ENCODE assay signal across 20 mouse cellular contexts in the genomic region with DNA sequence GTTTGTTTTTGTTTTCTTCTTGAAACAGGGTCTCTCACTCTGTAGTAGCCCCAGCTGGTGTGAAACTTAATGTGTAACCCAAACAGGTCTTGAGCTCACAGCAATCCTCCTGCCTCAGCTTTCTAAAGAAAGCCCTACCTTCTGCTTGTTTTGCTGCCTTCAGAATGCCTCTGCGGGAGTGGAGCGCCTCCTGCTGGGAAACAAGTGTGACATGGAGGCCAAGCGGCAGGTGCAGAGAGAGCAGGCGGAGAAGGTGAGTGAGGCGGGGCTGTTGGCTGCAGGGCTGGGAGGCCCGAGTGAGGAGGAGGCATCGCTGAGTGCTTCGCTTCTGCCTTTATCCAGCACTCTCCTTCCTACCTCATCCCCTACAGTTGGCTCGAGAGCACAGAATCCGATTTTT. TPM values are rescaled to one million over a fixed set of nuclear protein-coding genes. Genes with fewer than 3 reads are reported as not detected.
DNase-seq lines count a peak whose midpoint lies in the region; ATAC-seq and TF ChIP-seq lines count a peak whose summit lies in the region.
"Had no signal": no experiment of that assay in that cellular context is flagged by ENCODE, and none has a peak within 500 bp of the region (broad histone marks: within the 10 kb centered on the region; RNA-seq: fewer than 3 reads in every experiment).

No protein-coding gene starts in this region.

- no peak overlapping the region for H3K4me2 ChIP-seq in liver, embryonic 14.5 days (ENCODE audit: low read depth)
- H3K4me2 ChIP-seq in liver, embryonic 11.5 days, result no peak overlapping the region
- no peak overlapping the region for H3K4me2 ChIP-seq in stomach, postnatal 0 days (replicated peaks; ENCODE audit: low read depth)
- H3K4me2 ChIP-seq in forebrain, embryonic 12.5 days, result no peak overlapping the region
- H3K4me2 ChIP-seq: embryonic facial prominence, embryonic 12.5 days; hindbrain, embryonic 13.5 days; intestine, embryonic 15.5 days had no signal

- no peak for TF ChIP-seq POLR2A in ES-Bruce4 (IDR thresholded peaks at IDR 0.05; ENCODE audit: insufficient read depth, low read length)

- H3K4me1 ChIP-seq in liver, embryonic 14.5 days (replicated peaks; ENCODE audit: control insufficient read depth in 2 of 2, insufficient read depth in 2 of 2, low read length in 1 of 2), result peaks cover 0 to 15% of the 10 kb centered on the region in 2 experiments; a peak in 3 of 4 replicates
- H3K4me1 ChIP-seq in liver, embryonic 11.5 days (replicated peaks; ENCODE audit: control insufficient read depth, insufficient read depth, low read length), result peaks cover 21% of the 10 kb centered on the region
- H3K4me1 ChIP-seq in ES-Bruce4 (ENCODE audit: control insufficient read depth, insufficient read depth, low read length) (peaks cover 6% of the 10 kb centered on the region), ES-E14 (ENCODE audit: control insufficient read depth in 2 of 2, insufficient read depth in 2 of 2, low read length in 2 of 2, poor library complexity in 1 of 2) (peaks cover 7 to 17% of the 10 kb centered on the region in 2 experiments)
- H3K4me1 ChIP-seq in stomach, postnatal 0 days (replicated peaks; ENCODE audit: control insufficient read depth, insufficient read depth), result no peaks in the 10 kb centered on the region
- peaks cover 18% of the 10 kb centered on the region for H3K4me1 ChIP-seq in forebrain, embryonic 12.5 days

- TF ChIP-seq CTCF in liver, embryonic 14.5 days (IDR thresholded peaks at IDR 0.05; ENCODE audit: low read depth), result peak; percentile 53
- peak; percentile 90 for TF ChIP-seq CTCF in ES-Bruce4 (IDR thresholded peaks at IDR 0.05; ENCODE audit: low read depth, low read length)
- peak; percentile 34; the same call in 1 of the 2 replicates for TF ChIP-seq CTCF in stomach, postnatal 0 days (IDR thresholded peaks at IDR 0.05; ENCODE audit: low read depth)

- H3K27me3 ChIP-seq in liver, embryonic 14.5 days (ENCODE audit: control insufficient read depth, insufficient read depth, low read length), result no peaks in the 10 kb centered on the region
- no peaks in the 10 kb centered on the region for H3K27me3 ChIP-seq in liver, embryonic 11.5 days (replicated peaks; ENCODE audit: control insufficient read depth, insufficient read depth, low read length)
- H3K27me3 ChIP-seq in ES-Bruce4 (ENCODE audit: control insufficient read depth, insufficient read depth, low read length, poor library complexity, severe bottlenecking), result no peaks in the 10 kb centered on the region
- no peaks in the 10 kb centered on the region for H3K27me3 ChIP-seq in stomach, postnatal 0 days (ENCODE audit: control insufficient read depth, insufficient read depth, low read length)
- no peaks in the 10 kb centered on the region for H3K27me3 ChIP-seq in forebrain, embryonic 12.5 days
- H3K27me3 ChIP-seq: embryonic facial prominence, embryonic 12.5 days; hindbrain, embryonic 13.5 days; intestine, embryonic 15.5 days; Patski had no signal

- H3K4me3 ChIP-seq in liver, embryonic 14.5 days (ENCODE audit: insufficient read depth in 1 of 2, low read depth in 2 of 2, low read length in 2 of 2), result no peak overlapping the region
- no peak overlapping the region for H3K4me3 ChIP-seq in liver, embryonic 11.5 days (ENCODE audit: low read depth, low read length)
- H3K4me3 ChIP-seq in ES-Bruce4 (ENCODE audit: low read depth, low read length), result no peak overlapping the region
- H3K4me3 ChIP-seq in ES-E14 (ENCODE audit: insufficient read depth in 1 of 2, low read depth in 1 of 2, low read length in 2 of 2, poor library complexity in 1 of 2, severe bottlenecking in 1 of 2), result no peak overlapping the region
- H3K4me3 ChIP-seq in stomach, postnatal 0 days (ENCODE audit: low read depth, low read length), result no peak overlapping the region
- no peak overlapping the region for H3K4me3 ChIP-seq in forebrain, embryonic 12.5 days (replicated peaks)
- H3K4me3 ChIP-seq: embryonic facial prominence, embryonic 12.5 days; heart, embryonic 10.5 days; hindbrain, embryonic 13.5 days; intestine, embryonic 15.5 days had no signal

- no peaks in the 10 kb centered on the region; the same call in 1 of the 2 replicates for H3K9me3 ChIP-seq in liver, embryonic 14.5 days (ENCODE audit: control insufficient read depth, low read length)
- no peaks in the 10 kb centered on the region for H3K9me3 ChIP-seq in liver, embryonic 11.5 days (ENCODE audit: control insufficient read depth, low read length)
- no peaks in the 10 kb centered on the region for H3K9me3 ChIP-seq in ES-Bruce4 (replicated peaks; ENCODE audit: control insufficient read depth, insufficient read depth, low read length, poor library complexity, severe bottlenecking)
- no peaks in the 10 kb centered on the region for H3K9me3 ChIP-seq in ES-E14 (ENCODE audit: control insufficient read depth, insufficient read depth, low read depth, low read length)
- no peaks in the 10 kb centered on the region for H3K9me3 ChIP-seq in stomach, postnatal 0 days (ENCODE audit: control insufficient read depth, low read length)
- H3K9me3 ChIP-seq in forebrain, embryonic 12.5 days, result no peaks in the 10 kb centered on the region
- H3K9me3 ChIP-seq: embryonic facial prominence, embryonic 12.5 days; heart, embryonic 10.5 days; hindbrain, embryonic 13.5 days; intestine, embryonic 15.5 days had no signal

- ATAC-seq in liver, embryonic 14.5 days (ENCODE audit: insufficient read depth), result no peak
- no peak for ATAC-seq in liver, embryonic 11.5 days (replicated peaks; ENCODE audit: low FRiP score)
- ATAC-seq in stomach, postnatal 0 days (ENCODE audit: low FRiP score, low TSS enrichment), result no peak
- ATAC-seq in forebrain, embryonic 12.5 days (ENCODE audit: low FRiP score), result no peak
- ATAC-seq: forebrain, embryonic 16.5 days; intestine, embryonic 15.5 days; Patski had no signal

- no peak for TF ChIP-seq EP300 in liver, embryonic 14.5 days (IDR thresholded peaks at IDR 0.05; ENCODE audit: low read depth)
- TF ChIP-seq EP300 in ES-Bruce4 (IDR thresholded peaks at IDR 0.05; ENCODE audit: insufficient read depth, low read depth, low read length), result 0 out of 2 replicates have a peak, but pooled peaks have one; percentile 45
- TF ChIP-seq EP300 in stomach, postnatal 0 days (optimal IDR thresholded peaks at IDR 0.05), result no peak

- no peaks in the 10 kb centered on the region for H3K36me3 ChIP-seq in liver, embryonic 14.5 days (replicated peaks; ENCODE audit: control insufficient read depth, insufficient read depth, low read depth)
- H3K36me3 ChIP-seq in liver, embryonic 11.5 days (ENCODE audit: control insufficient read depth, insufficient read depth, low read length), result peaks cover 5% of the 10 kb centered on the region
- H3K36me3 ChIP-seq in ES-Bruce4 (ENCODE audit: control insufficient read depth, insufficient read depth, low read length, poor library complexity, severe bottlenecking) (no peaks in the 10 kb centered on the region), ES-E14 (ENCODE audit: control insufficient read depth, insufficient read depth, low read length, poor library complexity, severe bottlenecking) (no peaks in the 10 kb centered on the region)
- H3K36me3 ChIP-seq in stomach, postnatal 0 days (ENCODE audit: control insufficient read depth, insufficient read depth, low read length), result no peaks in the 10 kb centered on the region
- peaks cover 17% of the 10 kb centered on the region for H3K36me3 ChIP-seq in forebrain, embryonic 12.5 days (replicated peaks)

- no peak overlapping the region for H3K27ac ChIP-seq in liver, embryonic 14.5 days
- H3K27ac ChIP-seq in liver, embryonic 11.5 days (ENCODE audit: low read depth, low read length), result no peak overlapping the region
- H3K27ac ChIP-seq in ES-Bruce4 (ENCODE audit: insufficient read depth, low read length) (no peak overlapping the region), ES-E14 (ENCODE audit: insufficient read depth, low read depth, low read length, poor library complexity, severe bottlenecking) (no peak overlapping the region)
- no peak overlapping the region for H3K27ac ChIP-seq in stomach, postnatal 0 days (replicated peaks)
- H3K27ac ChIP-seq in forebrain, embryonic 12.5 days, result no peak overlapping the region
- H3K27ac ChIP-seq: embryonic facial prominence, embryonic 12.5 days; heart, embryonic 10.5 days; hindbrain, embryonic 13.5 days; intestine, embryonic 15.5 days had no signal

- H3K9ac ChIP-seq in liver, embryonic 14.5 days (replicated peaks), result no peak overlapping the region
- no peak overlapping the region for H3K9ac ChIP-seq in liver, embryonic 11.5 days (ENCODE audit: low read depth, low read length)
- no peak overlapping the region for H3K9ac ChIP-seq in ES-Bruce4 (ENCODE audit: low read depth, poor library complexity, severe bottlenecking)
- H3K9ac ChIP-seq in ES-E14 (ENCODE audit: insufficient read depth, low read depth, low read length, poor library complexity, severe bottlenecking), result no peak overlapping the region
- H3K9ac ChIP-seq in stomach, postnatal 0 days (ENCODE audit: low read length), result no peak overlapping the region
- no peak overlapping the region for H3K9ac ChIP-seq in forebrain, embryonic 12.5 days
- H3K9ac ChIP-seq: embryonic facial prominence, embryonic 12.5 days; hindbrain, embryonic 13.5 days; intestine, embryonic 15.5 days had no signal

- 71% methylated on average over 10 of the region's 10 CpGs for WGBS in liver, embryonic 14.5 days (ENCODE audit: insufficient replicate concordance)
- 73% methylated on average over 10 of the region's 10 CpGs for WGBS in liver, embryonic 11.5 days
- WGBS in stomach, postnatal 0 days, result 77% methylated on average over 10 of the region's 10 CpGs
- 83% methylated on average over 10 of the region's 10 CpGs for WGBS in forebrain, embryonic 12.5 days

- in situ Hi-C loops in ES-E14 (cut with MboI; ENCODE audit: low sequenced_read_pairs in 2 of 2, unreplicated experiment in 2 of 2), result no loop called here

- DNase-seq in liver, embryonic 14.5 days (ENCODE audit: low read depth in 3 of 3, low spot score in 3 of 3), result no peak
- no peak for DNase-seq in liver, embryonic 11.5 days (ENCODE audit: low spot score)
- DNase-seq in ES-E14 (ENCODE audit: low read depth, low spot score), result peak; percentile 71
- no peak for DNase-seq in stomach, postnatal 0 days (ENCODE audit: low spot score)
- DNase-seq in retina, embryonic 14.5 days (ENCODE audit: low spot score), result no peak
- DNase-seq: adrenal gland, postnatal 10 days; cerebellum, adult 11 months; cerebellum, adult 9-10 months; gastrocnemius, postnatal 10 days; heart, adult 18-20 months; heart, postnatal 10 days; heart, postnatal 4 days had no signal

RNA-seq across cellular contexts. Expression of a gene that starts 7.1 kb away (rescaled TPM):
- polyA plus RNA-seq in liver, embryonic 14.5 days (2012; rRNA removed), result 18.8 and 21.2 TPM in 2 replicates
- polyA plus RNA-seq in liver, embryonic 14.5 days (2014; fragmentation: Nextera tagmentation; extraction: Ambion mirVana), result 48.8 and 55.9 TPM in 2 replicates
- polyA plus RNA-seq in liver, embryonic 11.5 days (2014; fragmentation: Nextera tagmentation; extraction: Ambion mirVana), result 97.8 and 100.0 TPM in 2 replicates
- polyA plus RNA-seq in ES-Bruce4 (2011; ENCODE audit: insufficient read depth, insufficient read length, low read depth, missing spikeins), result 23.7 and 24.5 TPM in 2 replicates
- total RNA-seq in ES-E14 (2012; rRNA removed), result 61.9 and 64.0 TPM in 2 replicates
- 131 TPM in 2 replicates for polyA plus RNA-seq in stomach, postnatal 0 days (2015; fragmentation: Nextera tagmentation; extraction: Ambion mirVana)
- 93.8 and 100.0 TPM in 2 replicates for polyA plus RNA-seq in forebrain, embryonic 12.5 days (2016; fragmentation: Nextera tagmentation; extraction: Ambion mirVana)

RNA-seq across cellular contexts. Expression of a gene that starts 10.8 kb away (rescaled TPM):
- 2.0 and 4.3 TPM in 2 replicates for polyA plus RNA-seq in liver, embryonic 14.5 days (2012; rRNA removed)
- 1.9 and 2.9 TPM in 2 replicates for polyA plus RNA-seq in liver, embryonic 14.5 days (2014; fragmentation: Nextera tagmentation; extraction: Ambion mirVana)
- 10.2 and 11.5 TPM in 2 replicates for polyA plus RNA-seq in liver, embryonic 11.5 days (2014; fragmentation: Nextera tagmentation; extraction: Ambion mirVana)
- 8.0 and 12.4 TPM in 2 replicates for polyA plus RNA-seq in ES-Bruce4 (2011; ENCODE audit: insufficient read depth, insufficient read length, low read depth, missing spikeins)
- 9.6 and 13.2 TPM in 2 replicates for total RNA-seq in ES-E14 (2012; rRNA removed)
- 17.8 and 18.2 TPM in 2 replicates for polyA plus RNA-seq in stomach, postnatal 0 days (2015; fragmentation: Nextera tagmentation; extraction: Ambion mirVana)
- 22.6 and 23.3 TPM in 2 replicates for polyA plus RNA-seq in forebrain, embryonic 12.5 days (2016; fragmentation: Nextera tagmentation; extraction: Ambion mirVana)

RNA-seq across cellular contexts. Expression of a gene that starts 10.9 kb away (rescaled TPM):
- 1,231 and 1,357 TPM in 2 replicates for polyA plus RNA-seq in liver, embryonic 14.5 days (2012; rRNA removed)
- polyA plus RNA-seq in liver, embryonic 14.5 days (2014; fragmentation: Nextera tagmentation; extraction: Ambion mirVana), result 948 and 959 TPM in 2 replicates
- 1,394 and 1,458 TPM in 2 replicates for polyA plus RNA-seq in liver, embryonic 11.5 days (2014; fragmentation: Nextera tagmentation; extraction: Ambion mirVana)
- polyA plus RNA-seq in ES-Bruce4 (2011; ENCODE audit: insufficient read depth, insufficient read length, low read depth, missing spikeins), result 28.1 and 44.0 TPM in 2 replicates
- 3,820 and 4,467 TPM in 2 replicates for total RNA-seq in ES-E14 (2012; rRNA removed)
- polyA plus RNA-seq in stomach, postnatal 0 days (2015; fragmentation: Nextera tagmentation; extraction: Ambion mirVana), result 1,661 and 1,706 TPM in 2 replicates
- 943 and 1,078 TPM in 2 replicates for polyA plus RNA-seq in forebrain, embryonic 12.5 days (2016; fragmentation: Nextera tagmentation; extraction: Ambion mirVana)

RNA-seq across cellular contexts. Expression of a gene that starts 19.0 kb away (rescaled TPM):
- 0.15 and 0.27 TPM in 2 replicates for polyA plus RNA-seq in liver, embryonic 14.5 days (2012; rRNA removed)
- polyA plus RNA-seq in liver, embryonic 14.5 days (2014; fragmentation: Nextera tagmentation; extraction: Ambion mirVana), result 0.24 and 0.28 TPM in 2 replicates
- 0.82 and 2.2 TPM in 2 replicates for polyA plus RNA-seq in liver, embryonic 11.5 days (2014; fragmentation: Nextera tagmentation; extraction: Ambion mirVana)
- 3.7 and 4.6 TPM in 2 replicates for polyA plus RNA-seq in ES-Bruce4 (2011; ENCODE audit: insufficient read depth, insufficient read length, low read depth, missing spikeins)
- total RNA-seq in ES-E14 (2012; rRNA removed), result 2.3 and 4.8 TPM in 2 replicates
- 41.9 TPM in 2 replicates for polyA plus RNA-seq in stomach, postnatal 0 days (2015; fragmentation: Nextera tagmentation; extraction: Ambion mirVana)
- 5.3 and 5.5 TPM in 2 replicates for polyA plus RNA-seq in forebrain, embryonic 12.5 days (2016; fragmentation: Nextera tagmentation; extraction: Ambion mirVana)

RNA-seq across cellular contexts. Expression of a gene that starts 23.6 kb away (rescaled TPM):
- polyA plus RNA-seq in liver, embryonic 14.5 days (2012; rRNA removed), result 9.8 and 10.8 TPM in 2 replicates
- polyA plus RNA-seq in liver, embryonic 14.5 days (2014; fragmentation: Nextera tagmentation; extraction: Ambion mirVana), result 24.1 and 24.9 TPM in 2 replicates
- polyA plus RNA-seq in liver, embryonic 11.5 days (2014; fragmentation: Nextera tagmentation; extraction: Ambion mirVana), result 48.7 and 57.5 TPM in 2 replicates
- 60.5 and 62.4 TPM in 2 replicates for polyA plus RNA-seq in ES-Bruce4 (2011; ENCODE audit: insufficient read depth, insufficient read length, low read depth, missing spikeins)
- 88.4 and 115 TPM in 2 replicates for total RNA-seq in ES-E14 (2012; rRNA removed)
- 95.4 and 102 TPM in 2 replicates for polyA plus RNA-seq in stomach, postnatal 0 days (2015; fragmentation: Nextera tagmentation; extraction: Ambion mirVana)
- 32.8 and 42.8 TPM in 2 replicates for polyA plus RNA-seq in forebrain, embryonic 12.5 days (2016; fragmentation: Nextera tagmentation; extraction: Ambion mirVana)

Comparison
In these comparisons a context has a peak if more than half of its experiments do, and no peak if none do; other contexts are left out.
1. CTCF ChIP-seq: peak in every context shown above with its lines; median percentile 90 in ES-Bruce4; 53 in liver, embryonic 14.5 days; 34 in stomach, postnatal 0 days.
2. RNA of a gene that starts 10.9 kb away (polyA plus RNA-seq): 1,661 to 1,706 TPM in stomach, postnatal 0 days, 1,394 to 1,458 TPM in liver, embryonic 11.5 days, 948 to 1,357 TPM in liver, embryonic 14.5 days and 943 to 1,078 TPM in forebrain, embryonic 12.5 days; 28.1 to 44.0 TPM in ES-Bruce4; every median in the first group is over 10 times any median in the second.